Mouse (Mus musculus) midbrain, embryonic 11.5 days (tissue): ENCODE results near the gene Dnah8. TPM values are rescaled to one million over a fixed set of nuclear protein-coding genes. Genes with fewer than 3 reads are reported as not detected.

Experiments used
- ATAC-seq: fragments of 200-750 bp; cut with Nextera tagmentation; 2 replicates; pipeline ENCODE4 v1.8.0; 2017; ENCODE audit warnings: moderate TSS enrichment, moderate library complexity; ENCODE audit not compliant: low FRiP score
- DNase-seq: peaks from one replicate; pipeline ENCODE4 v3.0.0; 2015; ENCODE audit warnings: low spot score; ENCODE audit errors: missing footprints
- H3K27ac ChIP-seq: fragments of 300-500 bp; sonication (generic); 2 replicates; pipeline ENCODE4 v1.5.1; 2014; ENCODE audit warnings: low read depth, low read length
- H3K27me3 ChIP-seq: fragments of 300-500 bp; sonication (generic); 2 replicates; pipeline ENCODE4 v1.6.1; 2014; ENCODE audit warnings: mild to moderate bottlenecking, low read length, moderate library complexity, mixed read lengths; ENCODE audit not compliant: control insufficient read depth, insufficient read depth
- H3K36me3 ChIP-seq: fragments of 300-500 bp; sonication (generic); 2 replicates; pipeline ENCODE4 v1.6.1; 2014; ENCODE audit warnings: mild to moderate bottlenecking, low read length, moderate library complexity, mixed read lengths; ENCODE audit not compliant: control insufficient read depth, insufficient read depth
- H3K4me1 ChIP-seq: fragments of 300-500 bp; sonication (generic); 2 replicates; pipeline ENCODE4 v1.6.1; 2014; ENCODE audit warnings: low read length; ENCODE audit not compliant: control insufficient read depth, insufficient read depth
- H3K4me2 ChIP-seq: fragments of 300-500 bp; sonication (generic); 2 replicates; pipeline ENCODE4 v1.6.1; 2014; ENCODE audit warnings: mild to moderate bottlenecking, moderate library complexity
- H3K4me3 ChIP-seq: fragments of 300-500 bp; sonication (generic); 2 replicates; pipeline ENCODE4 v1.5.1; 2014; ENCODE audit warnings: low read depth, low read length
- H3K9ac ChIP-seq: fragments of 300-500 bp; sonication (generic); 2 replicates; pipeline ENCODE4 v1.6.1; 2014; ENCODE audit warnings: low read length
- H3K9me3 ChIP-seq: fragments of 300-500 bp; sonication (generic); 2 replicates; pipeline ENCODE4 v1.6.1; 2016; ENCODE audit warnings: low read length; ENCODE audit not compliant: control insufficient read depth
- WGBS: fragments of 180-500 bp; shearing (Covaris S2); extraction: QIAGEN DNeasy Blood & Tissue Kit; methylation state at CpG from one replicate; pipeline ENCODE4 v1.1.7; 2014; 5-methylcytosine and 5-hydroxymethylcytosine counted together
- polyA plus RNA-seq: library from polyadenylated mRNA; unstranded; fragments of >200 nt; fragmentation: Nextera tagmentation; extraction: Ambion mirVana; gene quantifications from 2 replicates; pipeline ENCODE4 v1.2.1, GENCODE M21; 2014

The Dnah8 gene
- polyA plus RNA-seq, 1 experiment from 2014 or later: 1.1 TPM

DNA sequence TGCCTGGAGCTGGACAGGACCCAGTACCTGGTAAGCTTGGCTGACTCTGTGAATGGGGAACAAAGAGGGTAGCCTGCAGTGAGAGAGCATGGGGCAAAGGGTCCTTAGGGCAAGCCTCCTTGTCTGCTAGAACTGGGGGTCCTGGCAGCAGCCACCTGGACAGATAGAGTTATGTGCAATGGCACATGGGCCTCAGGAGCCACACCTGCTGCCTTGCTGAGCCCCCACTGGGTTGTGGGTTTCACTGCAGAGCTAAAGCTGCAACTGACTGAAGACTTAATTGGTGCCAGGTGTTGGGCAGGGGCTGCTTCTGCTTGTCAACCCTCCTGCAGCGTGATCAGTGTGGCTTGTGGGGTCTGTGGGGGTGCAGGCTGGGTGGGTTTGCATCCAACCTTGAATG is 267.9 kb downstream of the Dnah8 start:
- DNase-seq: peak; percentile 73
- no peak for ATAC-seq
- no peak overlapping the region for H3K9ac ChIP-seq
- no peaks in the 10 kb centered on the region for H3K36me3 ChIP-seq
- no peak overlapping the region for H3K4me2 ChIP-seq
- no peaks in the 10 kb centered on the region for H3K9me3 ChIP-seq
- H3K27me3 ChIP-seq: no peaks in the 10 kb centered on the region
- WGBS: 53% methylated on average over 1 of the region's 1 CpGs
- no peak overlapping the region for H3K4me3 ChIP-seq
- no peak overlapping the region for H3K27ac ChIP-seq
- no peaks in the 10 kb centered on the region for H3K4me1 ChIP-seq

DNA sequence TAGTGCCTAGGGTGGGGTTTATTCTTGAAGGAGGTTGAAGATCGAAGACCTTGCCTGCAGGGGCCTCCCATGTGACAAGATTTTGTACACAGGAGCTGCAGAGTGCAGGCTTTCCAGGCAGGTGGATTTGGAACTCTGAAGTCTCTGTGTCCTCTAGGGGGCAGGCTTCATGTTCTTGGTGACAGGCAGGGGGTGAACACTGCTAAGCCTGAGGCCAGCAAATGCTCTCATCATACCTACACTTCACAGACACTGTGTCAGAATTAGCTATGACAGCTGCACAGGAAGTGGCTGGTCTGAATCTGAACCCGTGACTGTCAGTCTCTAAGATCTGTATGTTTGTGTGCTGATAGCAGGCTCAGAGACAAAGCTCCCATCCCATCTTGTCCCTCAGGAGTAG is 268.6 kb downstream of the Dnah8 start:
- no peak overlapping the region for H3K27ac ChIP-seq
- no peaks in the 10 kb centered on the region for H3K9me3 ChIP-seq
- ATAC-seq (no peak), DNase-seq (peak; percentile 90)
- no peaks in the 10 kb centered on the region for H3K36me3 ChIP-seq
- H3K4me1 ChIP-seq: no peaks in the 10 kb centered on the region
- H3K4me2 ChIP-seq: no peak overlapping the region
- 42% methylated on average over 2 of the region's 2 CpGs for WGBS
- H3K4me3 ChIP-seq: no peak overlapping the region
- H3K27me3 ChIP-seq: no peaks in the 10 kb centered on the region
- H3K9ac ChIP-seq: no peak overlapping the region

DNA sequence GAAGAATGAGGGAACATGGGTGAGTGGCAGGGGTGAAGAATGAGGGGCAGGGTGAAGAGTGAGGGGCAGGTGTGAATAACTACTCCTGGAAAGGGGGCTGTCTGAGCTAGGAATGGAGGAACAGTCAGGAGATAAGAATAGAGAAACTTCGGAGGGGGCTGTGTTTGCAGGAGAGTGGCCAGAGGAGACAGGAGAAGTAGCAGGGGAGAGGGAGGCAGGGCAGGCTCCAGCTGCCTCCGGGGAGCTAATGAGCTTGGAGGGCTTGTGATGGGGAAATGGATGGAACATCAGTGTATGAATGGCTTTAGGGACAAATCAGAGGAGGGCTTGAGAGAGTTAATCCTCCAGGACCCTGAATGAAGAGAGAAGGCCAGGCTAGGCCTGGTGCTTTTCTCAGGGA is 272.9 kb downstream of the Dnah8 start:
- no peak overlapping the region for H3K4me3 ChIP-seq

DNA sequence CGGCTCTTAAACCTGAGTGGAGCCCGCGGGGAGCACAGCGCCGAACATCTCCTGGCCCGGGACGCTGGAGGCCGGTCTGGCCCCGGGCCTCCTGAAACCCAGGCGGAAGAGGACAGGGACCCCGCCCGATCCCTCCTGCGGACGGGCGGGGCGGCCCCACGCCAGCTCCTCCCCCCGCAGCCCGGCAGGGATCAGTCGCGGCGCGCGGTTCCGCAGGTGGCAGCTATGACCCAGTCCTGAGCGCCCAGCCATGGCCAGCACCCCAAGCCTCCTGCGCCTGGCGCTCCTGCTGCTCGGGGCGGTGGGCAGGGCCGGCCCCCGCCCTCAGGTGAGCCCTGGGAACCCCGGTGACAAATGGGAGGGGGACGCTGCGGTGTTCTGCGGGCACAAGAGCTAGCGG is 277.5 kb downstream of the Dnah8 start, which contains the start of gene Glp1r:
TSS of gene Glp1r (plus strand) at position 191 of the 400 bp plus-strand sequence.
- peaks cover 7% of the 10 kb centered on the region; the same call in 1 of the 2 replicates for H3K4me1 ChIP-seq
- H3K4me3 ChIP-seq: peak within 1 kb of the TSS; percentile 46
- DNase-seq: no peak
- ATAC-seq: no peak
- H3K27me3 ChIP-seq: peaks cover 20% of the 10 kb centered on the region
- H3K36me3 ChIP-seq: no peaks in the 10 kb centered on the region
- peak within 1 kb of the TSS; percentile 96 for H3K4me2 ChIP-seq
- no peak within 1 kb of the TSS for H3K27ac ChIP-seq
- no peaks in the 10 kb centered on the region for H3K9me3 ChIP-seq
- 2% methylated on average over 37 of the region's 37 CpGs for WGBS
- H3K9ac ChIP-seq: peak within 1 kb of the TSS; percentile 66

More for the DNA sequence above, 272.9 kb downstream of the Dnah8 start:
- Histone ChIP-seq H3K36me3 (no peaks in the 10 kb centered on the region), H3K9ac (no peak overlapping the region), H3K4me2 (no peak overlapping the region), H3K27ac (no peak overlapping the region), H3K9me3 (no peaks in the 10 kb centered on the region), H3K4me1 (peaks cover 7% of the 10 kb centered on the region; the same call in 1 of the 2 replicates), H3K27me3 (peaks cover 10% of the 10 kb centered on the region)
- ATAC-seq (no peak), DNase-seq (no peak)
- 22% methylated on average over 2 of the region's 2 CpGs for WGBS

DNA sequence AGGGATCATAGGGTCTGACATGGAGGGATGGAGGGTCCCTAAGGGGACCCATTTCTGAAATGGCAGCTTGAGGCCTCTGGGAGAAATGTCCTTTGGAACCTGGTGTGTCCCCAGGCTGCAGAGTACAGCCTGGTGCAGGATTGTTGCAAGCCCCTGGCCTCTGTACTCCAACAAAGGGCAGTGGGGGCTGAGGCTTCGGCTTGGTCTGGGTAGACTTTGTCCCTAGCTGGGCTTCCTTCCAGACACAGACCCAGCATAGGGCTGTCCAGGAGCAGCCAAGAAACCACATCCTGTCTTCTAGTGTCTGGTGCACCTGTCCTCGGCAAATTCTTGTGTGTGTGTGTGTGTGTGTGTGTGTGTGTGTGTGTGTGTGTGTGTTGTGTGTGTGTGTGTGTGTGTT is 279.9 kb downstream of the Dnah8 start:
- Histone ChIP-seq H3K27ac (no peak overlapping the region), H3K4me2 (no peak overlapping the region), H3K9me3 (no peaks in the 10 kb centered on the region), H3K9ac (no peak overlapping the region), H3K4me3 (no peak overlapping the region), H3K36me3 (no peaks in the 10 kb centered on the region), H3K4me1 (peaks cover 7% of the 10 kb centered on the region; the same call in 1 of the 2 replicates), H3K27me3 (peaks cover 20% of the 10 kb centered on the region)
- no peak for ATAC-seq
- peak; percentile 75 for DNase-seq
- 92% methylated on average over 2 of the region's 2 CpGs for WGBS

DNA sequence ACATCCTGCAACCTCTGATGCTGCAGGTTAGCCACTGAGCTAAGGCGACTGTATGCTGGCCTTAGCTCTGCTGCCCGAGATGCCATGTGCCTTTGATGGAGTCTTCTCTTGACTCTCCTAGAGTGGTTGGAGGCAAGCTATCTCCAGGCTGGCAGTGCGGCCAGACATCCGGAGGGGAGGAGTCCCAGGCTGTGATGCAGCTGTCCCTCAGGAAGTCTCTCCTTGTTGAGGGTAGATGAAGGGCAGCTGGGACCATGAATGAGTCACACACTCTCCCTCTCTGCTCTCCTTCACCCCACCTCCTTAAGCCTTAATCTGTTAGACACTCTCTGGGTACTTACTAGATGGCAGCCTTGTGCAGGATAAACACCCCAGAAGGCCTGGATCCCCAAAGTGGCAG is 283.4 kb downstream of the Dnah8 start:
- ATAC-seq (no peak), DNase-seq (no peak)
- 0 out of 2 replicates have a peak, but pooled peaks cover 6% of the 10 kb centered on the region for H3K27me3 ChIP-seq
- H3K4me1 ChIP-seq: no peaks in the 10 kb centered on the region
- no peak overlapping the region for H3K27ac ChIP-seq
- 71% methylated on average over 4 of the region's 4 CpGs for WGBS
- H3K9me3 ChIP-seq: no peaks in the 10 kb centered on the region
- no peak overlapping the region for H3K9ac ChIP-seq
- no peak overlapping the region for H3K4me3 ChIP-seq
- no peak overlapping the region for H3K4me2 ChIP-seq
- H3K36me3 ChIP-seq: no peaks in the 10 kb centered on the region

DNA sequence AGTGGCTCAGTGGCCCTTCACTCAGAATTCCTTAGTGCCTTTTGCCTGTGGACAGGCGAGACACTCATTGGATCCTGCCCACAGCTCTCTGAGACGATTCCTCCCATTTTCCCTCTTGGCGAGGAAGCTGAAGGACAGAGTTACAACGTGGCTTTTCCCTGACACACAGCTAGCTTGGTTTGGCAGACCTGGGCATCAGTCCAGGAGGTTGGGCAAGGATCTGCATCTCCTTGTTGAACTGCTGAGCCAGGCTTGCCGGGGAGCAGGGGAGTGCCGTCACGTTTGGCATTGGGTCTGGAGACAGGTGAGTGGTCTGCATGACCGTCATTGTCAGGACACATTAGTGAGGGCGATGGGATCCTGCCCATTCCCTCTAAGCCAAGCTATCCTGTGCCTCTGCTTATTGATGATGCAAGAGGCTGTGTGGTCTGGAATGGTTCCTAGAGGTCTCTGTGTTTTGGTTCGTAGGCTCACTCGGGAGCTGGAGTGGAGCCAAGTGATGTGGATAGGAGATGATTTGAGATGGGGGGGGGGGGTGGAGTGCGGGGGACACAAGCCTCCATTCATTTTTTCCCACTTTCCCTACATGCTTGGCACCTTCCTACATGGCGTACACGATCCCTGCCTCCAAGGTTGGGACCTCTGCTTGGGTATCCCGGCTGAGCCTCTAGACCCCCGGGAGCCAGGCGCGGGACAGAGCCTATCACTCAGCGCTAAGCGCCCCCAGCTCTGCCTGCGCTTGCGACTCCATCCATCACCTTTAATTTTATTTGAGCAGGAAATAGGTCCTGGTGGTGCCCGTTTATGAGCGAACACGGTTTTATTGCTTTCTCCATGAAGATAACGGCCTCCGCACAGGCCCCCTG is 286.9 kb downstream of the Dnah8 start:
- Histone ChIP-seq H3K9me3 (no peaks in the 10 kb centered on the region), H3K4me2 (no peak overlapping the region), H3K4me3 (no peak overlapping the region), H3K36me3 (no peaks in the 10 kb centered on the region), H3K4me1 (no peaks in the 10 kb centered on the region), H3K9ac (no peak overlapping the region), H3K27ac (no peak overlapping the region), H3K27me3 (no peaks in the 10 kb centered on the region)
- DNase-seq (no peak), ATAC-seq (no peak)
- 88% methylated on average over 27 of the region's 27 CpGs for WGBS

DNA sequence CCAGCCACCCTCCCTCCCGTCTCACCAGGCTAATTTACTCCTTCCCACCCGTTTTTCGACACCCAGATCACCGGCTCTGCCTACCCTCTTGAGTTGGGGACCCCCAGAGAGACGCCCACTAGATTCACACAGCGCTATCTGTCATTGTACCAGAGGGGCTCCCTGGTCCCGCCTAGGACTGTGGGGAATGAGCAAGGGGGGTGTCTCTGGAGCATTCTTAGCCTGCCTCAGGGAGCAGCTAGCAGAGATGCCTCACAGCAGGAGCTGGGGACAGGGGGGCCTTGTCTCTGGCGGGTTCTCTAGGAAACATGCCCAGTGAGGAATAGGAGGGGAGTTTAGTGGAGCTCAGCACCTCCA is 287.6 kb downstream of the Dnah8 start:
- no peaks in the 10 kb centered on the region for H3K9me3 ChIP-seq
- peak; percentile 8 for DNase-seq
- no peak overlapping the region for H3K4me3 ChIP-seq
- H3K36me3 ChIP-seq: no peaks in the 10 kb centered on the region
- no peak overlapping the region for H3K4me2 ChIP-seq
- H3K4me1 ChIP-seq: no peaks in the 10 kb centered on the region
- H3K9ac ChIP-seq: no peak overlapping the region
- H3K27ac ChIP-seq: no peak overlapping the region
- H3K27me3 ChIP-seq: no peaks in the 10 kb centered on the region
- no peak for ATAC-seq
- 60% methylated on average over 8 of the region's 8 CpGs for WGBS

DNA sequence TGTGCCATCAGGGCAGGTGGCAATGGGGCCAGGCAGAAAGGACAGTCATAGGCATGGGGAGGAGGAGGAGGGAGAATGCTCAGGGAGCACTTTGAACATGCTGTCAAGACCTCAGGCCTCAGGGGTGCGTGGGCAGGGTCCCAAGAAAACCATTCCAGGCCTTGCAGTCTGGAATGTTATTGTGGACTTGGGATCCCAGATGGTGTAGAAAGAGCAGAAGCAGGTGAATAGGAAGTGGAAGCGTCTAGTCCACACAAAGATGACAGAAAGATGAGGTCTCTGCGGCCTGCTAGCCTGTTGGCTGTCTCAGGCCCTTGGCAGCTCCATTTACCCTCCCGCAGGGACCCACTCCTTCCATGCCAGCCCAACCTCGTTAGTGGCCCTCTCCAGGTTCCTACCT is 288.4 kb downstream of the Dnah8 start:
- no peak overlapping the region for H3K4me2 ChIP-seq
- H3K4me1 ChIP-seq: no peaks in the 10 kb centered on the region
- no peaks in the 10 kb centered on the region for H3K27me3 ChIP-seq
- 84% methylated on average over 5 of the region's 5 CpGs for WGBS
- no peak overlapping the region for H3K9ac ChIP-seq
- ATAC-seq (no peak), DNase-seq (peak; percentile 57)
- H3K4me3 ChIP-seq: no peak overlapping the region
- H3K9me3 ChIP-seq: no peaks in the 10 kb centered on the region
- no peak overlapping the region for H3K27ac ChIP-seq
- H3K36me3 ChIP-seq: no peaks in the 10 kb centered on the region
